Mouse (Mus musculus): Measurements from ENCODE around the gene Gm21883.
"Not testable (repeated sequence)": the region's sequence is repeated elsewhere in the genome, so short reads cannot be mapped to it uniquely, and the experiment has no call there.

The Gm21883 gene

GRCm38 (mm10) chrX:31574183-31574582 is at the start of gene Gm21883:
Gene Gm21883 (minus strand): TSS chrX:31574283.
- not testable (repeated sequence) for DNase-seq

- DNase-seq, result not testable (repeated sequence)
Measured at GRCm38 (mm10) chrX:31618820-31619219, 44.7 kb upstream of the Gm21883 start, which contains the start of gene Spin2e. Gene Spin2e (minus strand): TSS chrX:31618920.

Measured in lung, postnatal 14 days (tissue).